Mouse (Mus musculus) heart, embryonic 12.5 days (tissue): Measurements from ENCODE around the gene Rnpc3. TPM values are rescaled to one million over a fixed set of nuclear protein-coding genes. Genes with fewer than 3 reads are reported as not detected.

Experiments used
- ATAC-seq: fragments of 200-750 bp; cut with Nextera tagmentation; 2 replicates; pipeline ENCODE4 v1.8.0; 2017; ENCODE audit warnings: moderate TSS enrichment, moderate library complexity; ENCODE audit not compliant: insufficient number of reproducible peaks, low FRiP score
- H3K27ac ChIP-seq: fragments of 300-500 bp; sonication (generic); 2 replicates; pipeline ENCODE4 v1.5.1; 2016; ENCODE audit warnings: mild to moderate bottlenecking, moderate library complexity; ENCODE audit not compliant: poor library complexity, severe bottlenecking
- H3K27me3 ChIP-seq: fragments of 300-500 bp; sonication (generic); replicated peaks from 2 replicates; pipeline ENCODE4 v1.6.1; 2016; ENCODE audit warnings: mild to moderate bottlenecking, moderate library complexity
- H3K36me3 ChIP-seq: fragments of 300-500 bp; sonication (generic); 2 replicates; pipeline ENCODE4 v1.6.1; 2016; ENCODE audit warnings: mild to moderate bottlenecking, moderate library complexity
- H3K4me1 ChIP-seq: fragments of 300-500 bp; sonication (generic); replicated peaks from 2 replicates; pipeline ENCODE4 v1.6.1; 2016; ENCODE audit warnings: mild to moderate bottlenecking
- H3K4me2 ChIP-seq: fragments of 300-500 bp; sonication (generic); 2 replicates; pipeline ENCODE4 v1.6.1; 2016; ENCODE audit warnings: mild to moderate bottlenecking, moderate library complexity
- H3K4me3 ChIP-seq: fragments of 300-500 bp; sonication (generic); 2 replicates; pipeline ENCODE4 v1.5.1; 2016; ENCODE audit warnings: mild to moderate bottlenecking
- H3K9ac ChIP-seq: fragments of 300-500 bp; sonication (generic); 2 replicates; pipeline ENCODE4 v1.6.1; 2016; ENCODE audit warnings: mild to moderate bottlenecking, moderate library complexity
- H3K9me3 ChIP-seq: fragments of 300-500 bp; sonication (generic); replicated peaks from 2 replicates; pipeline ENCODE4 v1.6.1; 2016; ENCODE audit warnings: mild to moderate bottlenecking, moderate library complexity
- WGBS: fragments of 180-500 bp; shearing (Covaris S2); methylation state at CpG from one replicate; pipeline ENCODE4 v1.1.7; 2016; 5-methylcytosine and 5-hydroxymethylcytosine counted together
- polyA plus RNA-seq: library from polyadenylated mRNA; unstranded; fragments of >200 nt; fragmentation: Nextera tagmentation; extraction: Ambion mirVana; gene quantifications from 2 replicates; pipeline ENCODE4 v1.2.1, GENCODE M21; 2016

Gene Rnpc3
- polyA plus RNA-seq, 1 experiment from 2014 or later = 29.2 TPM

DNA sequence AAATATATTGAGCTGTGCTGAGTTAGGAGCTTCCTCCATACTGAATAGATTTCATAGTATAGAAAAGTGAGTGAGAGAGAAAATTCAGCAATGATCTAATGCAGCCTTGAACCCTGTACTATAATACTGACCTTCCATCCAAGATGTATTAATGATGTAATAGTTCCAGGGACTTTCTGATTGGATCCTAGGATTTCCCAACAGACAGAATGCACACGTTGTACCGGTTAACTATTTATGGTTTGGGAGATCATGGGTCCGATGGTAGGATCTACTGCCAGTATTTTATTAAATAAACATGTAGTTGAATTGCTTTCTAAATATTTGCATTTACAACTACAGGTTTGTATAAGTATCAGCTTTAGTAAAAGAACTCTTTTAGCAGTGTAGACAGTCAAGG is 57.8 kb downstream of the Rnpc3 start:
- Histone ChIP-seq H3K4me3 (no peak overlapping the region), H3K9ac (no peak overlapping the region), H3K4me1 (no peaks in the 10 kb centered on the region), H3K27me3 (no peaks in the 10 kb centered on the region), H3K27ac (no peak overlapping the region), H3K9me3 (no peaks in the 10 kb centered on the region), H3K36me3 (no peaks in the 10 kb centered on the region), H3K4me2 (no peak overlapping the region)
- ATAC-seq = no peak
- 79% methylated on average over 3 of the region's 3 CpGs for WGBS

Other genes starting within 250 kb of the Rnpc3 start
- not detected in 2 replicates for gene Amy2a1, start 97.7 kb downstream of the Rnpc3 start, polyA plus RNA-seq
- 0.82 and 0.87 TPM in 2 replicates for gene Amy1, start 23.4 kb downstream of the Rnpc3 start, polyA plus RNA-seq